Mouse (Mus musculus): ENCODE results near the gene Card19.

GRCm38 (mm10) chr13:49224729-49225128 lies 8.9 kb upstream of the Card19 start:
- TF ChIP-seq CTCF (IDR thresholded peaks at IDR 0.05; ENCODE audit: low read depth) (no peak), EP300 (IDR thresholded peaks at IDR 0.05; ENCODE audit: low read depth) (no peak)

Data from liver, embryonic 14.5 days (tissue).